Mouse (Mus musculus): Measurements from ENCODE around the gene Dab2ip. TPM values are rescaled to one million over a fixed set of nuclear protein-coding genes. Genes with fewer than 3 reads are reported as not detected.

The Dab2ip gene
- 100 to 1,000 TPM; 125 to 138 TPM for total RNA-seq (2021)

DNA sequence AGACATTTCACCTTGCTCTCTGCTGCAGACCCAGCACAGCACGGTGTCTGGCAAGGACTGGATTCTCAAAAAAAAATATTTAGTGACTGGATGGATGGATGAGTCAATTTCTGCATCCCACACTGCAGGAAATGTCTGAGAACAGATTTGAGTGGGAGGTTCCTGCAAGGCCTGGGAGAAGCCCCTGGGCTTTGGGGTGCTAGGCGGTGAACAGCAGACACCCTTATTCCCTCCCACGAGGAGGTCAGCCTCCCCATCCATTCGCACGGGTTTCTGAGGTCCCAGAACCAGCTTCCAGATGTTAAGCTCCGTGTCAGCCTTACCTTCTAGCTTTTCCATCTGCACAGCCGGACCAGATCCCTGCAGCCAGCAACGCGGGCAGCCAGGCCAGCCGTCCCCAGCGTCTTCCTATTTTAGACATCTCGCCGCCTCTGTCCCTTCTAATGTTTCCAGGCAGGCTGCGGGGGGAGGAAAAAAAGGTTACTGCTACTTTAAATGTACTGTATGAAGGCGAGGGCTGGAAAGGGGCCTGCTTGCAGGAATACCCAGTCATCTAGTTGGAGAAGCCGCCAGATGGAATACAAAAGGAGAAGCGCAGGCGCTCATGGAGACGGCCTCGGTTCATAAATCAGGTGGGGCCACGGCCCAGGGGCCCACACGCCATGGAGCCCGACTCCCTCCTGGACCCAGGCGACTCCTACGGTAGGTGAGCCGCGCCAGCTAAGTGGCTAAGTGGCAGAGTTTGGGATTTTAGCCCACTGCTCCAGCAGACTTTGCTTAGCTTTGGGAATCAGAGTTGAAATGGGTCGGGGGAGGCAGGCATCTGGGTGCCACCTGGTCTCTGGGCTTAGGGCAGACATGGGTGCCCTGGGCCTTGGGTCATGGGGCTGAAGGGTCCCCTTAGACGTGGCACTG, at the start of gene Dab2ip:
Dab2ip (plus strand) TSS at position 356 of the 915 bp plus-strand sequence.
- intact Hi-C loops (cut with DNase I) = no loop called here

DNA sequence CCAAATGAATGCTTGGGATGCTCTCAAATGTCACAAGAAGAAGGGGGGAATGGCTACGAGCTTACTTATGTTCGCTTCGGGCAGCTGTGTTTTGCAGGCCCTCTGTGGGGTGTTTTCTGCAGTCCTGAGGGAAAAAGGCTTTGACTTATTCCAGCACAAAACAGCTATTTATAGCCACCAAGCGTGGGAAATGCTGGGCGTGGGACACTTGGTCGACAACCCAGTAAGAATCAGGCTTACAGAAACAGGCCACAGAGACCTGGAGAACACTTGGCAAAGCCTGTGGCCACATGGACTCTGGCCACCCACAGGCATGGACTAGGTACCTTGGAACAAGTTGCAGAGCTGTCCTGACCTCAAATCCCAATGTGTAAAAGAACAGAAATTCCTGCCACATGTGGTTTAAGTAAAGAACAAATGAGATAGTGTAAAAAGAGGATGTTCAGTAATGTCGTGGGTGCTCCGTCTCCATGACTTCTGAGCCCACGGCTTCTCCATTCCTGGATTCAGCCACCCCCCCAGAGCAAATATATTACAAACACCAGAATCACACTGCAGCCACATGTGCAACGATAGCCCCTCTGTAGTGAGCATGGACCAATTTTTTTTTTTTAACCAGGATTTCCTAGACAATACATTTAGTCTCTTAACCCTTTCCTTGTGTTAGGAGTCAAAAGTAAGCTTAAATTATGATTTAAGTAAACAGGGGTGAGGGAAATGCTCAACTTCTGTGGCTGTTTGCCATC, 49.3 kb upstream of the Dab2ip start:
- intact Hi-C loops (cut with DNase I) = no loop called here
- DNase-seq (ENCODE audit: extremely low spot score in 1 of 2, low spot score in 2 of 2) = peak; percentile 48 to 82

More for the DNA sequence above, at the start of gene Dab2ip:
- DNase-seq (ENCODE audit: extremely low spot score in 1 of 2, low spot score in 2 of 2) = peak; percentile 44 to 49

DNA sequence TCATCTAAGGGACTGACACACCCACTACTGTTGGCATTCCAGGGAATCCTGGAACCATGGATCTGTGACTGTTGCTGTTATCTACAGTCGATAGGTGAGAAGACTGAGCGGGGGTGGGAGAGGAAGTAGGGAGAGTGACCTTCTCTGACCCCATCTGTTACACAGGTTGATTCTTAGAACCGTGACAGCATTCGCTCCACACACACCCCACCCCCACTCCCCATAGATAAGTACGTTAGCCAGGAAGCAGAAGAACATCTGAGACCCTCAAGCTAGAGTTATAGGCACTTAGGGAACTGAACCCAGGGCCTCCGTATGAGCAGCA, 48.8 kb upstream of the Dab2ip start:
- DNase-seq (ENCODE audit: extremely low spot score in 1 of 2, low spot score in 2 of 2) = no peak
- intact Hi-C loops (cut with DNase I) = no loop called here

DNA sequence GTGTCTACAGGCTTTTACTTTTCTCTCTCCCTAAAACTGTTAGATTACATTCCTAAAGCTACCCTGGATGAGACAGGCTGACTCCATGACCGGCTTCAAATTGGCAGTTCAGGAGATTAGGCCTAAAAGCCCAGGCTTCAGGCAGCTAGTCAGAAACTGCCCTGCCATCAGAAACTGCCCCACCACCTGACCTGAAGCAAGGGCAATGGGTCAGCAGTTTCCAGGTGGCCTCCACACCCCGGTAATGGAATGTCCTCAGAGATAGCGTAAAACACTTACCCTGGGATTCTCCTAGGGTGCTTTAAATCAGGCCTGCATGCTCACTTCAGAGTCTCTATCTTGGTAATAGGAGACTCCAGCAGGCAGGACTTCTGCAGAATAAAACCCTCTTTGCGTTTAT, 48.2 kb upstream of the Dab2ip start:
- no peak for DNase-seq (ENCODE audit: extremely low spot score in 1 of 2, low spot score in 2 of 2)
- intact Hi-C loops (cut with DNase I) = no loop called here

DNA sequence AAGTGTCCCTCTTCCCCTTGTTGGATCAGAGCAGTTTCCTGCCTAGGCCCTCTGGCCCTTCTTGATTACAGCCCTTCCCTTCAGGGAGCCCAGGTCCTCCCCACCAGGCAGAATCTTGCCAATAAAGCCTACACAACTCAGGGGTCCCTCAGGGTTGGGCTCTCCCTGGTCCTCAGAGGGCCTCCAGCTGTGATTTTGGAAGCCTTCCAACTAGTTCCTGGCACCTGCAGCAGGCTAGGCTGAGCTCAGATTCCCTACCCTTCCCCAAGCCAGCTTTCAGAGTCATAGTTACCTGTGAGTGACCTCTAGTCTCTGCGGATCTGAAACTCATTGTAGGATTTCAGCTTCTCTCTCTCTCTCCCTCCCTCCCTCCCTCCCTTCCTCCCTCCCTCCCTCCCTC, 47.1 kb upstream of the Dab2ip start:
- intact Hi-C loops (cut with DNase I) = no loop called here
- no peak for DNase-seq (ENCODE audit: extremely low spot score in 1 of 2, low spot score in 2 of 2)

DNA sequence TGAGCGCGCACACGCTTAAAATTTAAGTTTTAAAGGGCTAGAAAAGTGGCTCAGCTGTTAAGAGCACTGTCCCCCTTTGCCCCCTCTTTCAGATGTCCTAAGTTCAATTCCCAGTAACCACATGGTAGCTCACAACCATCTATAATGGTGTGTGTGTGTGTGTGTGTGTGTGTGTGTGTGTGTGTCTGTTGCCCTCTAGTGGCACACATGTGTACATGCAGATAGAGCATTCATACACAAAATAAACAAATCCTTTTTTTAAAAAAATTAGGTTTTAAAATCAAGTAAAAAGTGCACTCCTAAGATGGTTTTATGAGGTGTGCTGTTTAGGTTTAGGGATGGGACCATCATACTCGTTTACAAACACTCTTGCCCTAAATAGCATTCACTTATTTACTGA, 45.8 kb upstream of the Dab2ip start:
- intact Hi-C loops (cut with DNase I) = no loop called here
- DNase-seq (ENCODE audit: extremely low spot score in 1 of 2, low spot score in 2 of 2) = no peak

DNA sequence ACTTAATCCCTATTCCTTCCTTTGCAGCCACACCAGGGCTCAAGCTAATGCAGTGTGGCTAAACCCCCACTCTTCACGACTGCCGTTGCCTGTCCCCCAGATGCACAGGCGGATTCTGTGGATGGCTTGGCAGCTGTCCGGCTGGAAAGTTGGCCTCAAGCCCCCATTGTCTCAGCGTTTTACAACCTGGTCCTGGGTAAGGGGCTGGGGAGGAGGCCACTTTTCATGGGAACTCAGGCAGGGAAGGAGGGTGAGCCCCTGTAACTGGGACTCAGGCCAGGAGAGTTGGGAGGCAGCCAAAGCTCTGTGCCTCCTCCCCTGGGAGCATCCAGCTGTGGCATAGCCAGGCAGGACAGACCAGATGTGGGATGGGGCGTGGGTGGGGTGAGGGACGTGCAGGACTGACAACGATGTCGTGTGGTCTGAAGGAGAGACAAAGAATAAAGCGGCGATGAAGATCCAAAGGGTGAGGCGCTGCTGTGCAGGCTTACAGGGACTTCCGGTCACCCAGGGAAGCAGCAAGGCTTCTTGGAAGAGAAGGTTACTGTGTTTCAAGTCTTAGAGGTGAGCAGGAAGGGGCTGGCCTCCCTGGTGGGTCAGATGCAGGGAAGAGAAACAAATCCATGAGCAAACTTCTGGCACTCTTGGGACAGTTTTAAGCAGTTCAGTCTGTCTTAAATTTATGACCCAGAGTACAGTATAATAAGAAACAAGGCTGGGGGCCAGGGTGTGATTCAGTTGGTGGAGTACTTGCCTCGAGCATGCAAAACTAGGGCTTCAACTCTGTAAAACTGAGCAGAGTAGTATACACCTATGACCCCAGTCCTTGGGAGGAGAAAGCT, 43.8 kb upstream of the Dab2ip start:
- DNase-seq (ENCODE audit: extremely low spot score in 1 of 2, low spot score in 2 of 2) = peak in 1 of 2 experiments; percentile 88
- intact Hi-C loops (cut with DNase I) = no loop called here

DNA sequence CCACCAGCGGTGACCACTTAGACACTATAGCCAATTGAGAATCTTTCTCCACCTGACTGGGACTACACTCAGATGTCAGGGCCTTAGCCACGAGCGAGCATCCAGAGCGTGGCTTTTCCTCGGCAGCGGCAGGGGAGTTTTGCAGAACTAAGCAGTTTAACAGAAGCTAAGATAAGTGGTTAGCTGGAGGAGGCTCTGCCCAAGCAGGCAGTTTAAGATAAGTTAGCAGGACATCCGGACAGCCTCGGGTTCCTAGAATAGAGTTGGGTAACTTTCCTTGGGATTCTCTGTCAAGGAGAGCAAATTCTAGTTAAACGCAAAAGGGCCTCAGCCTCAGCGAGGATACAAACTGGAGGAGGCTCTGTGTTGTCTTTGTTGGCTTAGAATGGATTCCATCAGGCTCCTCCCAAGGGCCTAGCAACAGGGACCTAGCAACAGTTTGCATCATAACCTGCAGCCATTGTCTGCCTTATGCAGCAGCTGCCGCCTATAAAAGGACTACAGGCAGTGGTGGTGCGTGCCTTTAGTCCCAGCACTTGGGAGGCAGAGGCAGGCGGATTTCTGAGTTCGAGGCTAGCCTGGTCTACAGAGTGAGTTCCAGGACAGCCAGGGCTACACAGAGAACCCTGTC, 31.3 kb upstream of the Dab2ip start:
- DNase-seq (ENCODE audit: extremely low spot score in 1 of 2, low spot score in 2 of 2) = no peak
- intact Hi-C loops (cut with DNase I) = no loop called here

DNA sequence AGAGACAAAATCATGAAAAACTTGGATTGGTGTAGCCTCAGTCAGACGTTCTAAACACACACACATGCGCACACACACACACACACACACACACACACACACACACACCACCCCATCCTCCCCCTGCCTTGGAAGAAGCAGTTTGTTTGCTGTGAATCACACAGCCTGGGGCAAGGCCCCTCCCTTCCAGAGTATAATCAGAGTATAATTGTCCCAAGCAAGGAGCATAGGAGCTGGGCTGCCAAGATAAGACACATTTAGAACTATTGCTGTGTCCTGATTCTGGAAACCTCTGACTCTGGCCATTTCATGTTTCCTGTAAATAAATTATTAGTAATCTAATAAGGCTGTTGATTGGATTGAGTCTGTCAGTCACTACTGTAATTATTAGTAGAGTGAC, 29.0 kb upstream of the Dab2ip start:
- DNase-seq (ENCODE audit: extremely low spot score in 1 of 2, low spot score in 2 of 2) = no peak
- intact Hi-C loops (cut with DNase I) = no loop called here

DNA sequence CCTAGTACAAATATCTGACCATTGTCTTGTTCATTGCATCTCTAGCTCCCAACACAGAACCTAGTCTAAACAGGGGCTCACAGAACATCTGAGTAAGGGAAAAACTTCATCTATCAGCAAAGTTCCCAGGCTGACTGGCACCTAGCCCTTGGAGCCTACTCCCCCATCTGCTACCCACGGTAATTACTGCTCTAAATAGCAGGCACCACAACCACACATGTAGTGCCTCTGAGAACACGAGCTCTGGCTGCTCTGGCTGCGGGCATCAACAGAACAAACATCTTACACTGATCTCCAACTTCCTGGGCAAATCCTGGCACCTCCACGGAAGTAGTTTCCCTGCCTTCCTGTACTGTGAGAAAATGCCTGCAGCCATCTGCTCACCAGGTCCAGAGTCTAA, 28.2 kb upstream of the Dab2ip start:
- intact Hi-C loops (cut with DNase I) = no loop called here
- DNase-seq (ENCODE audit: extremely low spot score in 1 of 2, low spot score in 2 of 2) = peak in 1 of 2 experiments; percentile 50

DNA sequence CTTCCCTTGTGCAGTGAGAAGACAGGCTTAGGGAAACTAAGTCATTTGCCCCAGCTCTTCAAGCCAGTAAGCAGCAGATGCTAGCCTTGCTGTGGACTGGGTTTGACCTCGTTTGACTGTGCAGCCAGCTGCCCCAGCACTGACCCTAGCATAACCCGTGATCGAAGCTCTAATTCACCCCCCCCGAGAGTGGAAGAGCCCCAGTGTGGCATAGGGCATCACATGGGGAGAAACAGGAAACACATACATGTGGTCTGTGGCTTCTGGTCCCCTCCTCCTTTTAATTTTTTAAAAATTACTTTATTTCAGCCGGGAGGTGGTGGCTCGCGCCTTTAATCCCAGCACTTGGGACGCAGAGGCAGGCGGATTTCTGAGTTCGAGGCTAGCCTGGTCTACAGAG, 27.3 kb upstream of the Dab2ip start:
- no peak for DNase-seq (ENCODE audit: extremely low spot score in 1 of 2, low spot score in 2 of 2)
- intact Hi-C loops (cut with DNase I) = no loop called here

DNA sequence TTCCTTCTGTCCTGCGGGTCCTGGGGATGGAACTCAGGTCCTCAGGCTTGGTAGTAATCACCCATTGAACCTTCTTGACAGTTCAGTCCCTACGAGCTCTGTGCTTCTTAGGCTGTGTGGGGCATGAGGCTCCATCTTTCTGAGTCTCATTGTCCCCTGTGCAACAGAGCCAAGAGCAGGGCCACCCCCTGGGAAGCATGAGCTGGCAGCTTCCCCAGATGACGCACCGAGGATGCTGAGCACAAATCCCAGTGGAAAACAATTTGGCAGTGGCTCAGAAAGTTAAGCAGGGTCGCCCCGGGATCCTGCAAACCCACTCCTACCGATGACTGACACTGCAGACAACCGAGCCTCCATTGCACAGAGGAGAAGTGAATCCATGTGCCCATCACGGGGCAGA, 24.4 kb upstream of the Dab2ip start:
- intact Hi-C loops (cut with DNase I) = no loop called here
- peak in 1 of 2 experiments; percentile 69 for DNase-seq (ENCODE audit: extremely low spot score in 1 of 2, low spot score in 2 of 2)

DNA sequence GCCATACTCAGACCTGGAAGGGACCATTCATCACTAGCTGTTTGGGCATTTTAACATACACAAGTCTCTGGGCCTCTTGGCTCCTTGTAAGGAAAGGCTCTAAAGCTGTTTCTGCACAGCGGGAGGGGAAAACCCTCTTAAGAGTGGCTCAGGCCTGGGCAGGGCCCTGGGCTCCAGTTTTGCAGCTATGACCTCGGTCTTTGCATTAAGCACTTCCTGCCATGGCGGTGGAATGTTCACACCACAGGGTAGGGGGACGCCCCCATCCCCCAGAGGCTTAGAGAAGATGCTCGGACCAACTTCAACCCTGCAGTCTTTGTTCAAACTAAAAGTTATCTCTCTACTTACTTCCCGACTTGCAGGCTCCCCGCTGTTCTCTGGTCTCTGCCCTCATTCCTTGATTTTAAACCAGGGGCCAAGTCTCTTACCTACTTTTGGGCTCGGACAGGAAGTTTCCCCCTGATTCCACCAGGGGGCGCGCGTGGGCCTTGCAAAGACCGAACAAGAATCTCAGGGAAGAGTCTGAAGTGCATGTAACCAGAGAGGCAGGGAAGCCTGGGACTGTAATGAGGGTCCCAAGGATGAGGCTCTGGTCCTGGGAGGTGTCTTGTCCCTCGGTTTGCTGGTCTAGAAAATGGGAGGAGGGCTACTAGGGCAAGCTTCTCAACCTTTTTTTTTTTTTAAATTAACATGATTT, 18.6 kb upstream of the Dab2ip start:
- intact Hi-C loops (cut with DNase I) = loop anchor here (5.0 kb wide), 1 partner anchor 673 kb away; no protein-coding TSS in a partner anchor
- DNase-seq (ENCODE audit: extremely low spot score in 1 of 2, low spot score in 2 of 2) = peak; percentile 75 to 85

DNA sequence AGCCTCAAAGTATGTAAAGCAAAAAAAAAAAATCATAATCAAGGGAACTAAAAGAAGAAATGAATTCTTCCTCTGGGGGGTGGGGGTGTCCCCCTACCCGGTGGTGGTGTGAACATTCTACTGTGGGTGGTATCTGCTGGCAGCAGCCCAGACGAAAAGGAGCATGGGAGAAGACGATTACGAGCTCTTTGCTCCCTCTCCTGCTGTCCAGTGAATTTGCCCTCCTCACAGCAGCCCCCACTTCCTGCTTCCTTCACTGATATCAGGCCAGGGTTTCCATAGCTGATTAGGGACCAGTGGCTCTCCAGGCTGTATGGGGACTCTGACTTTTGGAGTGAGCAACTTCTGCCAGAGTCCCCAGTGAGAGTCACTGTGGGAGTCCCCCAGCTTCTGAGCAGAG, 17.3 kb upstream of the Dab2ip start:
- intact Hi-C loops (cut with DNase I) = loop anchor here (10.0 kb wide), 2 partner anchors 84 to 464 kb away; no protein-coding TSS in a partner anchor
- DNase-seq (ENCODE audit: extremely low spot score in 1 of 2, low spot score in 2 of 2) = no peak

DNA sequence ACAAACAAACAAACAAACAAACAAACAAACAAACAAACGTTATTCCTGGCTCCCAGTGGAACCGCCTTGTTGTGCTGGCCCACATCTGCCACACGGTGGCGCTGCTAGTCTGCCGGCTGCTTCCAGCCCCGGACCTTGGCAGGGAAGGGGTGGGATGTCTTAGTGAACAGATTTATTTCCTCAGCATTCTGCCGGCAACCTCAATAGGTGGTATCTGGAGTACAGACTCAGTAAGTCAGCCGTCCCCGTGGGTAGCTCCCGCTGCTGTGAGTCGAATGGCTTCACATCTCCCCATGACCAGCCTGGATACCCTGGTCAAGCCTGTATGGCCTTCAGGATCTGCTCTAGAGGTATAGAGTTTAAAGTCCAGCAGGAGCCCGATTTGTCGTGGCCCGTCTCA, 13.3 kb upstream of the Dab2ip start:
- intact Hi-C loops (cut with DNase I) = loop anchor here (2.0 to 10.0 kb wide), 5 partner anchors 80 to 460 kb away; no protein-coding TSS in a partner anchor
- peak; percentile 68 to 80 for DNase-seq (ENCODE audit: extremely low spot score in 1 of 2, low spot score in 2 of 2)

DNA sequence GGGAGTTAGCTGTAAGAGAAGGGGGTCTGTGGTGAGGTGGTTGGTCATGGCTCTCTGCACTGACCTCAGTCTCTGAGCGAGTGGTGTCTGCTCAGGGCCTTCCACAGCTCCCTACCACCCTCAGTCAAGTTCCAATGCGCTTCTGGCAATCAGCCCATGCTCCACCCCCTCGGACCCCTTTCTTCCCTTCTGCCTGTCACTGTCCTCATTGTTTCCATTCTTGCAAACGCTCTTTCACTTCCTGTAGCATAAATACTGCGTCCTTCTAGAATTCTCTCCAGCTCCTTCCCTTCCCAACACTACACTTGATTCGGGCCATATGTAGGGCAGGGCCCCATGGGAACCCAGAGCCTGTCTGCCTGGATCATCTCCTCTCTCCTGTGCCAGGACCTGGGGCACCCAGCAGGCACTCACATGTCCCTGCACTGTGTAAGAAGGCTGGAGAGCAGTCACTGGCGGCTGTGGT, 12.9 kb upstream of the Dab2ip start:
- peak in 1 of 2 experiments; percentile 54 for DNase-seq (ENCODE audit: extremely low spot score in 1 of 2, low spot score in 2 of 2)
- intact Hi-C loops (cut with DNase I) = loop anchor here (2.0 to 10.0 kb wide), 5 partner anchors 80 to 460 kb away; no protein-coding TSS in a partner anchor

DNA sequence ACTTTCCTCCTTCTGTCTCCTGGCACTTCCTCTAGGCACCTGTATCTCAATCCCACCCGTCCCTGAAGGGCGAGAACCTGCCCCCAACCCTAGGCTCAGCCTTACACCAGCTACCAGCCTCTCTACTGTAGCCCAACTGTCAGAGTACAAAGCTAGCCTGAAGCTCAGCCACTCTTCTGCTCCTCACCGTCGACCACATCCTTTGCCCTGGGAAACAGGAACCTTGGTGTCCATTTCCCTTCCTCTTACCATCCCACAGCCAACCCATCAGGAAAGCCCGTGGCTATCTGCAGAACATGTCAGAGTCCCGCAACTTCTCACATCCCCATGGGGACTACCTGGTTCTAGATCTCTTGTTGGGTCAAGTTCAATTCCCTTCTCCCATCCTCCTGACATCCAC, 11.6 kb upstream of the Dab2ip start:
- DNase-seq (ENCODE audit: extremely low spot score in 1 of 2, low spot score in 2 of 2) = no peak
- intact Hi-C loops (cut with DNase I) = loop anchor here (5.0 to 10.0 kb wide), 3 partner anchors 78 to 458 kb away; no protein-coding TSS in a partner anchor

DNA sequence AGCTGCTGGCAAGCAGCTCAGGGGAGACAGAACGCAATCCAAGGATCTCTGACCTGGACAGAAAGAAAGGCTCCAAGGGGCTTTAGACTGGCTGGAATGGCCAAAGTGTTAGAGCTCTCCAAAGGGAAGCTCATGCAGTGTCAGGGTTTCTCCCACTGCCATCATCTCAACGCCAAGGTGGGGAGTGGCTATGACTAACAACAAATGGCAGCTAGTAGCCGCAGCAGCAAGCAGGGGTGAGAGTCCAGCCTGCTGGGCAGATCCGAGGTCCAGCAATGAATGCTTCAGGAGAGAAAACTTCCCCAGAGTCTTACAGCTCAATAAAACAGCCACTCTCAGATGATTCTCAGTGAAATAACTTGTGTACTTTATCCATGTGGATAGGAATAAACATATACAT, 8.9 kb upstream of the Dab2ip start:
- DNase-seq (ENCODE audit: extremely low spot score in 1 of 2, low spot score in 2 of 2) = no peak
- intact Hi-C loops (cut with DNase I) = loop anchor here (5.0 to 10.0 kb wide), 3 partner anchors 76 to 456 kb away; no protein-coding TSS in a partner anchor
